Comparison of ENCODE assay signal across 22 mouse cellular contexts in genomic region chr10:17352202-17352994, GRCm38 (mm10).
DNase-seq lines count a peak whose midpoint lies in the region; ATAC-seq and TF ChIP-seq lines count a peak whose summit lies in the region.
"Had no signal": no experiment of that assay in that cellular context is flagged by ENCODE, and none has a peak within 500 bp of the region (broad histone marks: within the 10 kb centered on the region; RNA-seq: fewer than 3 reads in every experiment).

No protein-coding gene starts in this region.

- ATAC-seq in forebrain, embryonic 14.5 days = 0 out of 2 replicates have a peak, but pooled peaks have one; percentile 20
- peak; percentile 75 for ATAC-seq in hindbrain, embryonic 13.5 days (ENCODE audit: low FRiP score)
- peak; percentile 76; the same call in 1 of the 2 replicates for ATAC-seq in midbrain, embryonic 13.5 days
- ATAC-seq: CD4-positive, CD25-positive, alpha-beta regulatory T cell, adult 4 months had no signal

- H3K27ac ChIP-seq in forebrain, embryonic 14.5 days (ENCODE audit: low read depth, low read length) = no peak overlapping the region
- no peak overlapping the region for H3K27ac ChIP-seq in forebrain, embryonic 10.5 days
- no peak overlapping the region for H3K27ac ChIP-seq in hindbrain, embryonic 13.5 days
- H3K27ac ChIP-seq in midbrain, embryonic 13.5 days = no peak overlapping the region
- H3K27ac ChIP-seq: embryonic facial prominence, embryonic 12.5 days; gastrocnemius, adult 2 months; heart, embryonic 10.5 days; limb, embryonic 12.5 days had no signal

- H3K4me1 ChIP-seq in forebrain, embryonic 14.5 days (ENCODE audit: control insufficient read depth, insufficient read depth, low read length) = peaks cover 7% of the 10 kb centered on the region; the same call in 1 of the 2 replicates
- peaks cover 36% of the 10 kb centered on the region for H3K4me1 ChIP-seq in forebrain, embryonic 10.5 days
- H3K4me1 ChIP-seq in hindbrain, embryonic 13.5 days (replicated peaks) = peaks cover 10% of the 10 kb centered on the region; the same call in 1 of the 2 replicates
- peaks cover 14% of the 10 kb centered on the region for H3K4me1 ChIP-seq in midbrain, embryonic 13.5 days (replicated peaks)

- H3K4me2 ChIP-seq in forebrain, embryonic 14.5 days (ENCODE audit: low read length) = no peak overlapping the region
- no peak overlapping the region for H3K4me2 ChIP-seq in hindbrain, embryonic 13.5 days
- H3K4me2 ChIP-seq in midbrain, embryonic 13.5 days (replicated peaks) = no peak overlapping the region
- H3K4me2 ChIP-seq: embryonic facial prominence, embryonic 12.5 days; limb, embryonic 12.5 days; liver, embryonic 11.5 days had no signal

- H3K27me3 ChIP-seq in forebrain, embryonic 14.5 days (replicated peaks; ENCODE audit: control insufficient read depth, insufficient read depth, low read length) = no peaks in the 10 kb centered on the region
- H3K27me3 ChIP-seq in forebrain, embryonic 10.5 days (ENCODE audit: poor library complexity, severe bottlenecking) = no peaks in the 10 kb centered on the region
- no peaks in the 10 kb centered on the region for H3K27me3 ChIP-seq in hindbrain, embryonic 13.5 days
- no peaks in the 10 kb centered on the region for H3K27me3 ChIP-seq in midbrain, embryonic 13.5 days
- H3K27me3 ChIP-seq: embryonic facial prominence, embryonic 12.5 days; limb, embryonic 12.5 days had no signal

- DNase-seq in forebrain, embryonic 14.5 days (ENCODE audit: low spot score) = no peak
- no peak for DNase-seq in forebrain, embryonic 10.5 days (ENCODE audit: extremely low spot score, low spot score)
- peak; percentile 44 for DNase-seq in brain, embryonic 14.5 days (ENCODE audit: low read depth)
- no peak for DNase-seq in spleen, adult 12 weeks (ENCODE audit: low spot score)
- DNase-seq in adrenal gland, postnatal 10 days = no peak
- DNase-seq in cerebellum, adult 9-10 months = no peak
- DNase-seq: adrenal gland, postnatal 36 days; cerebellum, adult 11 months; gastrocnemius, adult 2 months; heart, postnatal 14 days; kidney, adult 11 months; kidney, postnatal 4 days; lung, adult 18-20 months; lung, postnatal 10 days; spleen, adult 18-20 months had no signal

- H3K36me3 ChIP-seq in forebrain, embryonic 14.5 days (ENCODE audit: control insufficient read depth, insufficient read depth, low read length) = no peaks in the 10 kb centered on the region
- no peaks in the 10 kb centered on the region for H3K36me3 ChIP-seq in forebrain, embryonic 10.5 days (replicated peaks)
- H3K36me3 ChIP-seq in hindbrain, embryonic 13.5 days = no peaks in the 10 kb centered on the region
- H3K36me3 ChIP-seq in midbrain, embryonic 13.5 days = no peaks in the 10 kb centered on the region
- H3K36me3 ChIP-seq: embryonic facial prominence, embryonic 12.5 days; heart, embryonic 10.5 days; limb, embryonic 12.5 days had no signal

- H3K4me3 ChIP-seq in forebrain, embryonic 14.5 days (ENCODE audit: low read depth, low read length) = no peak overlapping the region
- no peak overlapping the region for H3K4me3 ChIP-seq in forebrain, embryonic 10.5 days
- no peak overlapping the region for H3K4me3 ChIP-seq in hindbrain, embryonic 13.5 days
- H3K4me3 ChIP-seq in midbrain, embryonic 13.5 days (replicated peaks) = no peak overlapping the region
- H3K4me3 ChIP-seq: embryonic facial prominence, embryonic 12.5 days; gastrocnemius, adult 2 months; heart, embryonic 10.5 days; limb, embryonic 12.5 days had no signal

- 50% methylated on average over 14 of the region's 14 CpGs for WGBS in forebrain, embryonic 14.5 days
- WGBS in forebrain, embryonic 10.5 days = 64% methylated on average over 14 of the region's 14 CpGs
- 49% methylated on average over 14 of the region's 14 CpGs for WGBS in hindbrain, embryonic 13.5 days
- 41% methylated on average over 14 of the region's 14 CpGs for WGBS in midbrain, embryonic 13.5 days

- no peak overlapping the region for H3K9ac ChIP-seq in forebrain, embryonic 14.5 days (ENCODE audit: low read length)
- H3K9ac ChIP-seq in hindbrain, embryonic 13.5 days = no peak overlapping the region
- no peak overlapping the region for H3K9ac ChIP-seq in midbrain, embryonic 13.5 days (replicated peaks)
- H3K9ac ChIP-seq: embryonic facial prominence, embryonic 12.5 days; limb, embryonic 12.5 days had no signal

- TF ChIP-seq CTCF in brain, embryonic 14.5 days (IDR thresholded peaks at IDR 0.05; ENCODE audit: borderline replicate concordance, extremely low read depth, insufficient read depth, insufficient read length) = no peak

- no peak for TF ChIP-seq POLR2A in brain, embryonic 14.5 days (IDR thresholded peaks at IDR 0.05; ENCODE audit: borderline replicate concordance, extremely low read depth, insufficient read depth, insufficient read length, poor library complexity, severe bottlenecking)

- no peaks in the 10 kb centered on the region for H3K9me3 ChIP-seq in forebrain, embryonic 14.5 days (replicated peaks; ENCODE audit: control insufficient read depth, low read length)
- no peaks in the 10 kb centered on the region for H3K9me3 ChIP-seq in forebrain, embryonic 10.5 days
- H3K9me3 ChIP-seq in hindbrain, embryonic 13.5 days = no peaks in the 10 kb centered on the region
- no peaks in the 10 kb centered on the region for H3K9me3 ChIP-seq in midbrain, embryonic 13.5 days
- H3K9me3 ChIP-seq: embryonic facial prominence, embryonic 12.5 days; heart, embryonic 10.5 days; limb, embryonic 12.5 days had no signal

Comparison
In these comparisons a context has a peak if more than half of its experiments do, and no peak if none do; other contexts are left out.
1. ATAC-seq: peak in every context shown above with its lines; median percentile 76 in midbrain, embryonic 13.5 days; 75 in hindbrain, embryonic 13.5 days; 20 in forebrain, embryonic 14.5 days.